Mouse (Mus musculus) embryonic facial prominence, embryonic 12.5 days (tissue): ENCODE data around the gene Pdcd1lg2. TPM values are rescaled to one million over a fixed set of nuclear protein-coding genes. Genes with fewer than 3 reads are reported as not detected.
"Not testable (repeated sequence)": the region's sequence is repeated elsewhere in the genome, so short reads cannot be mapped to it uniquely, and the experiment has no call there.

Experiments
- ATAC-seq: fragments of 200-750 bp; cut with Nextera tagmentation; 2 replicates; pipeline ENCODE4 v1.8.0; 2017; ENCODE audit not compliant: insufficient number of reproducible peaks, insufficient read depth, low FRiP score, low TSS enrichment
- H3K27ac ChIP-seq: fragments of 300-500 bp; sonication (generic); 2 replicates; pipeline ENCODE4 v1.5.1; 2016; ENCODE audit warnings: mild to moderate bottlenecking
- H3K27me3 ChIP-seq: fragments of 300-500 bp; sonication (generic); 2 replicates; pipeline ENCODE4 v1.6.1; 2016; ENCODE audit warnings: mild to moderate bottlenecking, moderate library complexity
- H3K36me3 ChIP-seq: fragments of 300-500 bp; sonication (generic); 2 replicates; pipeline ENCODE4 v1.6.1; 2016; ENCODE audit warnings: mild to moderate bottlenecking
- H3K4me1 ChIP-seq: fragments of 300-500 bp; sonication (generic); 2 replicates; pipeline ENCODE4 v1.6.1; 2016
- H3K4me2 ChIP-seq: fragments of 300-500 bp; sonication (generic); replicated peaks from 2 replicates; pipeline ENCODE4 v1.6.1; 2016; ENCODE audit warnings: mild to moderate bottlenecking, moderate library complexity
- H3K4me3 ChIP-seq: fragments of 300-500 bp; sonication (generic); 2 replicates; pipeline ENCODE4 v1.5.1; 2016; ENCODE audit warnings: mild to moderate bottlenecking
- H3K9ac ChIP-seq: fragments of 300-500 bp; sonication (generic); 2 replicates; pipeline ENCODE4 v1.6.1; 2016; ENCODE audit warnings: mild to moderate bottlenecking, moderate library complexity
- H3K9me3 ChIP-seq: fragments of 300-500 bp; sonication (generic); 2 replicates; pipeline ENCODE4 v1.6.1; 2016; ENCODE audit warnings: mild to moderate bottlenecking, moderate library complexity
- WGBS: fragments of 180-500 bp; shearing (Covaris S2); methylation state at CpG from one replicate; pipeline ENCODE4 v1.1.7; 2016; 5-methylcytosine and 5-hydroxymethylcytosine counted together
- polyA plus RNA-seq: library from polyadenylated mRNA; unstranded; fragments of >200 nt; fragmentation: Nextera tagmentation; extraction: Ambion mirVana; gene quantifications from 2 replicates; pipeline ENCODE4 v1.2.1, GENCODE M21; 2016

The Pdcd1lg2 gene
- polyA plus RNA-seq, 1 experiment from 2014 or later = 0.15 TPM

GRCm38 (mm10) chr19:29406042-29407017, 4.4 kb upstream of the Pdcd1lg2 start:
- ATAC-seq = peak; percentile 62; the same call in 1 of the 2 replicates
- no peak overlapping the region; the same call in 1 of the 2 replicates for H3K4me2 ChIP-seq
- no peaks in the 10 kb centered on the region for H3K36me3 ChIP-seq
- H3K27ac ChIP-seq = peak overlapping the region; percentile 51
- no peaks in the 10 kb centered on the region for H3K9me3 ChIP-seq
- 37% methylated on average over 18 of the region's 18 CpGs for WGBS
- peaks cover 19% of the 10 kb centered on the region; the same call in 1 of the 2 replicates for H3K4me1 ChIP-seq
- no peak overlapping the region for H3K4me3 ChIP-seq
- H3K9ac ChIP-seq = no peak overlapping the region
- H3K27me3 ChIP-seq = no peaks in the 10 kb centered on the region

- Histone ChIP-seq H3K9me3 (no peaks in the 10 kb centered on the region), H3K27me3 (no peaks in the 10 kb centered on the region), H3K27ac (peak overlapping the region; percentile 91), H3K4me1 (peaks cover 18% of the 10 kb centered on the region; the same call in 1 of the 2 replicates), H3K4me2 (no peak overlapping the region), H3K36me3 (no peaks in the 10 kb centered on the region), H3K9ac (no peak overlapping the region), H3K4me3 (no peak overlapping the region)
- ATAC-seq = peak; percentile 79
- 31% methylated on average over 6 of the region's 6 CpGs for WGBS
Measured at GRCm38 (mm10) chr19:29412476-29413420, 2.0 kb downstream of the Pdcd1lg2 start.

- Histone ChIP-seq H3K4me3 (no peak overlapping the region), H3K9me3 (no peaks in the 10 kb centered on the region), H3K4me2 (no peak overlapping the region), H3K27me3 (no peaks in the 10 kb centered on the region), H3K27ac (no peak overlapping the region), H3K36me3 (no peaks in the 10 kb centered on the region), H3K9ac (no peak overlapping the region), H3K4me1 (peaks cover 14% of the 10 kb centered on the region; the same call in 1 of the 2 replicates)
- 85% methylated on average over 3 of the region's 3 CpGs for WGBS
- ATAC-seq = no peak
Measured at GRCm38 (mm10) chr19:29414513-29414912, 3.8 kb downstream of the Pdcd1lg2 start.

- H3K36me3 ChIP-seq, H3K4me2 ChIP-seq, H3K9me3 ChIP-seq, H3K4me3 ChIP-seq, H3K27ac ChIP-seq, ATAC-seq, H3K9ac ChIP-seq, H3K27me3 ChIP-seq: not testable (repeated sequence)
- H3K4me1 ChIP-seq = peaks cover 14% of the 10 kb centered on the region; the same call in 1 of the 2 replicates
Measured at GRCm38 (mm10) chr19:29414917-29415316, 4.2 kb downstream of the Pdcd1lg2 start.

GRCm38 (mm10) chr19:29416393-29416902, 5.7 kb downstream of the Pdcd1lg2 start:
- Histone ChIP-seq H3K4me3 (no peak overlapping the region), H3K27ac (no peak overlapping the region), H3K9me3 (no peaks in the 10 kb centered on the region), H3K4me1 (peaks cover 14% of the 10 kb centered on the region; the same call in 1 of the 2 replicates), H3K9ac (no peak overlapping the region), H3K27me3 (no peaks in the 10 kb centered on the region), H3K36me3 (no peaks in the 10 kb centered on the region), H3K4me2 (no peak overlapping the region)
- ATAC-seq = no peak
- 67% methylated on average over 3 of the region's 3 CpGs for WGBS

- Histone ChIP-seq H3K9ac (no peak overlapping the region), H3K4me1 (peaks cover 14% of the 10 kb centered on the region; the same call in 1 of the 2 replicates)
Measured at GRCm38 (mm10) chr19:29417188-29417587, 6.5 kb downstream of the Pdcd1lg2 start.

GRCm38 (mm10) chr19:29417894-29418293, 7.2 kb downstream of the Pdcd1lg2 start:
- Histone ChIP-seq H3K27me3 (no peaks in the 10 kb centered on the region), H3K9ac (no peak overlapping the region), H3K27ac (no peak overlapping the region), H3K9me3 (no peaks in the 10 kb centered on the region), H3K36me3 (no peaks in the 10 kb centered on the region), H3K4me1 (peaks cover 14% of the 10 kb centered on the region; the same call in 1 of the 2 replicates), H3K4me2 (no peak overlapping the region), H3K4me3 (no peak overlapping the region)
- ATAC-seq = no peak
- 78% methylated on average over 2 of the region's 2 CpGs for WGBS

More at GRCm38 (mm10) chr19:29417188-29417587, 6.5 kb downstream of the Pdcd1lg2 start:
- H3K9me3 ChIP-seq = no peaks in the 10 kb centered on the region
- no peak overlapping the region for H3K4me2 ChIP-seq
- ATAC-seq = no peak
- no peaks in the 10 kb centered on the region for H3K27me3 ChIP-seq
- no peaks in the 10 kb centered on the region for H3K36me3 ChIP-seq
- no peak overlapping the region for H3K4me3 ChIP-seq
- whole genome bisulfite sequencing = 66% methylated on average over 2 of the region's 2 CpGs
- H3K27ac ChIP-seq = no peak overlapping the region

GRCm38 (mm10) chr19:29418661-29419115, 8.0 kb downstream of the Pdcd1lg2 start:
- no peaks in the 10 kb centered on the region for H3K27me3 ChIP-seq
- no peak for ATAC-seq
- no peak overlapping the region for H3K4me2 ChIP-seq
- no peak overlapping the region for H3K4me3 ChIP-seq
- H3K9me3 ChIP-seq = no peaks in the 10 kb centered on the region
- WGBS = 40% methylated on average over 9 of the region's 9 CpGs
- H3K36me3 ChIP-seq = no peaks in the 10 kb centered on the region
- H3K9ac ChIP-seq = no peak overlapping the region
- H3K4me1 ChIP-seq = peaks cover 7% of the 10 kb centered on the region; the same call in 1 of the 2 replicates
- no peak overlapping the region; the same call in 1 of the 2 replicates for H3K27ac ChIP-seq

GRCm38 (mm10) chr19:29419506-29419905, 8.8 kb downstream of the Pdcd1lg2 start:
- 0 out of 2 replicates have a peak, but pooled peaks cover 4% of the 10 kb centered on the region for H3K4me1 ChIP-seq

GRCm38 (mm10) chr19:29419946-29420345, 9.2 kb downstream of the Pdcd1lg2 start:
- Histone ChIP-seq H3K27me3 (no peaks in the 10 kb centered on the region), H3K36me3 (no peaks in the 10 kb centered on the region), H3K4me2 (no peak overlapping the region), H3K27ac (no peak overlapping the region), H3K4me1 (0 out of 2 replicates have a peak, but pooled peaks cover 4% of the 10 kb centered on the region), H3K4me3 (no peak overlapping the region), H3K9ac (no peak overlapping the region), H3K9me3 (no peaks in the 10 kb centered on the region)
- ATAC-seq = no peak

More at GRCm38 (mm10) chr19:29419506-29419905, 8.8 kb downstream of the Pdcd1lg2 start:
- WGBS = 70% methylated on average over 3 of the region's 3 CpGs
- no peak overlapping the region for H3K9ac ChIP-seq
- H3K36me3 ChIP-seq = no peaks in the 10 kb centered on the region
- H3K27ac ChIP-seq = no peak overlapping the region
- no peak for ATAC-seq
- H3K4me3 ChIP-seq = no peak overlapping the region
- no peaks in the 10 kb centered on the region for H3K9me3 ChIP-seq
- H3K27me3 ChIP-seq = no peaks in the 10 kb centered on the region
- no peak overlapping the region for H3K4me2 ChIP-seq

- H3K27me3 ChIP-seq = no peaks in the 10 kb centered on the region
- H3K4me3 ChIP-seq = no peak overlapping the region
- ATAC-seq = no peak
- no peak overlapping the region for H3K9ac ChIP-seq
- H3K4me1 ChIP-seq = 0 out of 2 replicates have a peak, but pooled peaks cover 4% of the 10 kb centered on the region
- no peaks in the 10 kb centered on the region for H3K9me3 ChIP-seq
- WGBS = 69% methylated on average over 8 of the region's 8 CpGs
- H3K27ac ChIP-seq = no peak overlapping the region
- no peaks in the 10 kb centered on the region for H3K36me3 ChIP-seq
- H3K4me2 ChIP-seq = no peak overlapping the region
Measured at GRCm38 (mm10) chr19:29420397-29420796, 9.7 kb downstream of the Pdcd1lg2 start.
